Mouse (Mus musculus) liver, embryonic 16.5 days (tissue): Measurements from ENCODE around the gene Rest. TPM values are rescaled to one million over a fixed set of nuclear protein-coding genes. Genes with fewer than 3 reads are reported as not detected.

Source experiments
- ATAC-seq: fragments of 200-750 bp; cut with Nextera tagmentation; 2 replicates; pipeline ENCODE4 v1.8.0; 2017; ENCODE audit warnings: low read depth, mild to moderate bottlenecking, moderate number of reproducible peaks, moderate library complexity
- H3K27ac ChIP-seq: fragments of 300-500 bp; sonication (generic); 2 replicates; pipeline ENCODE4 v1.5.1; 2014; ENCODE audit warnings: mild to moderate bottlenecking, low read length
- H3K27me3 ChIP-seq: fragments of 300-500 bp; sonication (generic); 2 replicates; pipeline ENCODE4 v1.6.1; 2014; ENCODE audit warnings: low read depth, low read length, mixed read lengths; ENCODE audit not compliant: control insufficient read depth, insufficient read depth
- H3K36me3 ChIP-seq: fragments of 300-500 bp; sonication (generic); 2 replicates; pipeline ENCODE4 v1.6.1; 2014; ENCODE audit warnings: mild to moderate bottlenecking; ENCODE audit not compliant: control insufficient read depth, insufficient read depth
- H3K4me1 ChIP-seq: fragments of 300-500 bp; sonication (generic); 2 replicates; pipeline ENCODE4 v1.6.1; 2014; ENCODE audit warnings: low read depth, low read length, mixed read lengths; ENCODE audit not compliant: control insufficient read depth
- H3K4me2 ChIP-seq: fragments of 300-500 bp; sonication (generic); 2 replicates; pipeline ENCODE4 v1.6.1; 2014; ENCODE audit warnings: low read depth, low read length, mixed read lengths
- H3K4me3 ChIP-seq: fragments of 300-500 bp; sonication (generic); 2 replicates; pipeline ENCODE4 v1.5.1; 2014; ENCODE audit warnings: low read depth, mild to moderate bottlenecking, low read length
- H3K9ac ChIP-seq: fragments of 300-500 bp; sonication (generic); 2 replicates; pipeline ENCODE4 v1.6.1; 2014; ENCODE audit warnings: low read depth, low read length
- H3K9me3 ChIP-seq: fragments of 300-500 bp; sonication (generic); replicated peaks from 2 replicates; pipeline ENCODE4 v1.6.1; 2016; ENCODE audit warnings: low read length; ENCODE audit not compliant: control insufficient read depth
- WGBS: fragments of 180-500 bp; shearing (Covaris S2); extraction: QIAGEN DNeasy Blood & Tissue Kit; methylation state at CpG from one replicate; pipeline ENCODE4 v1.1.7; 2014; ENCODE audit not compliant: insufficient replicate concordance; 5-methylcytosine and 5-hydroxymethylcytosine counted together
- polyA plus RNA-seq: library from polyadenylated mRNA; unstranded; fragments of >200 nt; fragmentation: Nextera tagmentation; extraction: Ambion mirVana; gene quantifications from 2 replicates; pipeline ENCODE4 v1.2.1, GENCODE M21; 2015

Gene Rest
- polyA plus RNA-seq, 1 experiment from 2014 or later: 5.9 TPM

- 69% methylated on average over 8 of the region's 8 CpGs for WGBS
- no peak for ATAC-seq
- Histone ChIP-seq H3K9ac (no peak overlapping the region), H3K27ac (no peak overlapping the region), H3K9me3 (no peaks in the 10 kb centered on the region), H3K27me3 (no peaks in the 10 kb centered on the region), H3K4me2 (no peak overlapping the region), H3K4me3 (no peak overlapping the region), H3K36me3 (no peaks in the 10 kb centered on the region; the same call in 1 of the 2 replicates), H3K4me1 (no peaks in the 10 kb centered on the region)
Measured at GRCm38 (mm10) chr5:77289686-77290085, 24.4 kb downstream of the Rest start.

GRCm38 (mm10) chr5:77290606-77291005 is 25.3 kb downstream of the Rest start:
- H3K4me2 ChIP-seq: no peak overlapping the region
- no peaks in the 10 kb centered on the region for H3K9me3 ChIP-seq
- no peak for ATAC-seq
- H3K4me1 ChIP-seq: no peaks in the 10 kb centered on the region
- no peak overlapping the region for H3K27ac ChIP-seq
- WGBS: 84% methylated on average over 2 of the region's 2 CpGs
- H3K9ac ChIP-seq: no peak overlapping the region
- H3K27me3 ChIP-seq: no peaks in the 10 kb centered on the region
- H3K4me3 ChIP-seq: no peak overlapping the region
- no peaks in the 10 kb centered on the region; the same call in 1 of the 2 replicates for H3K36me3 ChIP-seq

- peaks cover 4% of the 10 kb centered on the region for H3K36me3 ChIP-seq
- no peaks in the 10 kb centered on the region for H3K9me3 ChIP-seq
- no peak overlapping the region for H3K4me3 ChIP-seq
- H3K4me1 ChIP-seq: no peaks in the 10 kb centered on the region
- no peak overlapping the region for H3K9ac ChIP-seq
- H3K27ac ChIP-seq: peak overlapping the region; percentile 41
- 57% methylated on average over 7 of the region's 7 CpGs for WGBS
- no peak overlapping the region for H3K4me2 ChIP-seq
- H3K27me3 ChIP-seq: no peaks in the 10 kb centered on the region
- ATAC-seq: no peak
Measured at GRCm38 (mm10) chr5:77292803-77293522, 27.7 kb downstream of the Rest start.

GRCm38 (mm10) chr5:77299486-77299885 is 34.2 kb downstream of the Rest start:
- H3K27me3 ChIP-seq: no peaks in the 10 kb centered on the region
- H3K9me3 ChIP-seq: no peaks in the 10 kb centered on the region
- 67% methylated on average over 2 of the region's 2 CpGs for WGBS
- no peak overlapping the region for H3K4me2 ChIP-seq
- no peak for ATAC-seq
- H3K36me3 ChIP-seq: peaks cover 11% of the 10 kb centered on the region
- H3K4me3 ChIP-seq: no peak overlapping the region
- H3K4me1 ChIP-seq: no peaks in the 10 kb centered on the region
- no peak overlapping the region for H3K27ac ChIP-seq
- no peak overlapping the region for H3K9ac ChIP-seq

- no peak overlapping the region for H3K27ac ChIP-seq
- no peaks in the 10 kb centered on the region for H3K9me3 ChIP-seq
- peaks cover 11% of the 10 kb centered on the region for H3K36me3 ChIP-seq
- H3K4me1 ChIP-seq: no peaks in the 10 kb centered on the region
- ATAC-seq: no peak
- H3K9ac ChIP-seq: no peak overlapping the region
- no peaks in the 10 kb centered on the region for H3K27me3 ChIP-seq
- no peak overlapping the region for H3K4me3 ChIP-seq
- no peak overlapping the region for H3K4me2 ChIP-seq
- 76% methylated on average over 6 of the region's 6 CpGs for WGBS
Measured at GRCm38 (mm10) chr5:77301296-77301903, 36.1 kb downstream of the Rest start.

GRCm38 (mm10) chr5:77307821-77308553 is 42.7 kb downstream of the Rest start:
- no peak for ATAC-seq
- 30% methylated on average over 5 of the region's 5 CpGs for WGBS
- H3K36me3 ChIP-seq: peaks cover 4% of the 10 kb centered on the region; the same call in 1 of the 2 replicates
- H3K27ac ChIP-seq: no peak overlapping the region
- peak overlapping the region; percentile 95 for H3K4me3 ChIP-seq
- H3K4me2 ChIP-seq: peak overlapping the region; percentile 97
- H3K9me3 ChIP-seq: no peaks in the 10 kb centered on the region
- peak overlapping the region; percentile 93 for H3K9ac ChIP-seq
- no peaks in the 10 kb centered on the region for H3K27me3 ChIP-seq
- peaks cover 27% of the 10 kb centered on the region for H3K4me1 ChIP-seq

GRCm38 (mm10) chr5:77309051-77309906 is 44.0 kb downstream of the Rest start:
- no peaks in the 10 kb centered on the region for H3K9me3 ChIP-seq
- H3K27ac ChIP-seq: peak overlapping the region; percentile 95; the same call in 1 of the 2 replicates
- peak overlapping the region; percentile 97 for H3K4me2 ChIP-seq
- no peaks in the 10 kb centered on the region for H3K27me3 ChIP-seq
- H3K9ac ChIP-seq: peak overlapping the region; percentile 93
- H3K36me3 ChIP-seq: peaks cover 6% of the 10 kb centered on the region; the same call in 1 of the 2 replicates
- peak overlapping the region; percentile 95 for H3K4me3 ChIP-seq
- H3K4me1 ChIP-seq: peaks cover 27% of the 10 kb centered on the region
- WGBS: under 1% methylated on average over 76 of the region's 76 CpGs
- ATAC-seq: 0 out of 2 replicates have a peak, but pooled peaks have one; percentile 14

GRCm38 (mm10) chr5:77309924-77310772 is 44.9 kb downstream of the Rest start, which contains the start of the genes Noa1 and Polr2b:
TSS of gene Noa1 (minus strand) at chr5:77310084.
TSS of gene Polr2b (plus strand) at chr5:77310147.
- peak; percentile 96 for ATAC-seq

More at GRCm38 (mm10) chr5:77309924-77310772, 44.9 kb downstream of the Rest start, which contains the start of the genes Noa1 and Polr2b:
- H3K4me1 ChIP-seq: peaks cover 27% of the 10 kb centered on the region
- peak within 1 kb of the TSS; percentile 93 for H3K9ac ChIP-seq
- H3K4me2 ChIP-seq: peak within 1 kb of the TSS; percentile 97
- H3K36me3 ChIP-seq: peaks cover 10% of the 10 kb centered on the region; the same call in 1 of the 2 replicates
- no peaks in the 10 kb centered on the region for H3K9me3 ChIP-seq
- H3K27me3 ChIP-seq: no peaks in the 10 kb centered on the region
- WGBS: under 1% methylated on average over 85 of the region's 85 CpGs
- peak within 1 kb of the TSS; percentile 95 for H3K4me3 ChIP-seq
- peak within 1 kb of the TSS; percentile 95 for H3K27ac ChIP-seq
